9 mouse cellular contexts compared by ENCODE assay signal in genomic region chr4:138272011-138272997, GRCm38 (mm10). TPM values are rescaled to one million over a fixed set of nuclear protein-coding genes. Genes with fewer than 3 reads are reported as not detected.
DNase-seq lines count a peak whose midpoint lies in the region; ATAC-seq lines count a peak whose summit lies in the region.
"Had no signal": no experiment of that assay in that cellular context is flagged by ENCODE, and none has a peak within 500 bp of the region (broad histone marks: within the 10 kb centered on the region; RNA-seq: fewer than 3 reads in every experiment).

No protein-coding gene starts in this region.

- no peak for ATAC-seq in midbrain, embryonic 14.5 days (ENCODE audit: low FRiP score, low TSS enrichment)
- no peak for ATAC-seq in midbrain, embryonic 13.5 days

- no peaks in the 10 kb centered on the region for H3K36me3 ChIP-seq in midbrain, embryonic 14.5 days (ENCODE audit: control insufficient read depth, insufficient read depth, low read length)
- no peaks in the 10 kb centered on the region for H3K36me3 ChIP-seq in midbrain, embryonic 13.5 days

- no peak overlapping the region for H3K27ac ChIP-seq in midbrain, embryonic 14.5 days (replicated peaks; ENCODE audit: low read depth, low read length)
- H3K27ac ChIP-seq in midbrain, embryonic 13.5 days: no peak overlapping the region

- no peaks in the 10 kb centered on the region for H3K9me3 ChIP-seq in midbrain, embryonic 14.5 days (ENCODE audit: control insufficient read depth, low read length)
- no peaks in the 10 kb centered on the region for H3K9me3 ChIP-seq in midbrain, embryonic 13.5 days

- no peak overlapping the region for H3K4me2 ChIP-seq in midbrain, embryonic 14.5 days (ENCODE audit: low read length)
- H3K4me2 ChIP-seq in midbrain, embryonic 13.5 days (replicated peaks): no peak overlapping the region

- no peaks in the 10 kb centered on the region for H3K27me3 ChIP-seq in midbrain, embryonic 14.5 days (ENCODE audit: control insufficient read depth, insufficient read depth, low read length)
- H3K27me3 ChIP-seq in midbrain, embryonic 13.5 days: no peaks in the 10 kb centered on the region

- H3K4me3 ChIP-seq in midbrain, embryonic 14.5 days (replicated peaks; ENCODE audit: low read depth, low read length): no peak overlapping the region
- no peak overlapping the region for H3K4me3 ChIP-seq in midbrain, embryonic 13.5 days (replicated peaks)

- 63% methylated on average over 14 of the region's 14 CpGs for WGBS in midbrain, embryonic 14.5 days
- 71% methylated on average over 14 of the region's 14 CpGs for whole genome bisulfite sequencing in midbrain, embryonic 13.5 days

- peak; percentile 34 to 48 for DNase-seq in cerebellum, postnatal 10 days
- DNase-seq in cerebellum, adult 9-10 months: no peak
- DNase-seq in midbrain, embryonic 14.5 days: peak; percentile 62
- DNase-seq in left cerebral cortex, adult 8-10 months (ENCODE audit: low spot score in 2 of 2): peak; percentile 46 to 82
- DNase-seq in right cerebral cortex, postnatal 36 days (ENCODE audit: low spot score in 2 of 2): peak; percentile 67 to 75
- DNase-seq in cerebellum, postnatal 25 days: no peak
- DNase-seq in thymus, postnatal 0 days (ENCODE audit: low spot score): no peak

- no peaks in the 10 kb centered on the region for H3K4me1 ChIP-seq in midbrain, embryonic 14.5 days (ENCODE audit: control insufficient read depth, insufficient read depth, low read length)
- H3K4me1 ChIP-seq in midbrain, embryonic 13.5 days (replicated peaks): 0 out of 2 replicates have a peak, but pooled peaks cover 4% of the 10 kb centered on the region

- H3K9ac ChIP-seq in midbrain, embryonic 14.5 days (replicated peaks; ENCODE audit: low read length): no peak overlapping the region; the same call in 1 of the 2 replicates
- no peak overlapping the region for H3K9ac ChIP-seq in midbrain, embryonic 13.5 days (replicated peaks)

RNA-seq across cellular contexts. Expression of gene Kif17, which starts 22.1 kb away (rescaled TPM):
- polyA plus RNA-seq in midbrain, embryonic 14.5 days (2014; fragmentation: Nextera tagmentation; extraction: Ambion mirVana): 2.5 and 2.9 TPM in 2 replicates
- 1.4 and 1.5 TPM in 2 replicates for polyA plus RNA-seq in midbrain, embryonic 13.5 days (2015; fragmentation: Nextera tagmentation; extraction: Ambion mirVana)
- total RNA-seq in left cerebral cortex, adult 8-10 months (2022): 10 to 100 TPM; 28.1 to 33.2 (median 31.7) TPM
- 0.60 and 0.78 TPM in 2 replicates for polyA plus RNA-seq in thymus, postnatal 0 days (2015; fragmentation: Nextera tagmentation; extraction: Ambion mirVana)
- total RNA-seq: neutrophil, adult 5-6 weeks had no signal

RNA-seq across cellular contexts. Expression of gene Sh2d5, which starts 22.1 kb away (rescaled TPM):
- polyA plus RNA-seq in midbrain, embryonic 14.5 days (2014; fragmentation: Nextera tagmentation; extraction: Ambion mirVana): 7.7 and 9.4 TPM in 2 replicates
- polyA plus RNA-seq in midbrain, embryonic 13.5 days (2015; fragmentation: Nextera tagmentation; extraction: Ambion mirVana): 7.0 and 8.5 TPM in 2 replicates
- 10 to 100 TPM; 75.0 to 83.6 (median 79.2) TPM for total RNA-seq in left cerebral cortex, adult 8-10 months (2022)
- polyA plus RNA-seq in thymus, postnatal 0 days (2015; fragmentation: Nextera tagmentation; extraction: Ambion mirVana): 0.61 and 0.66 TPM in 2 replicates

RNA-seq across cellular contexts. Expression of gene Ddost, which starts 32.2 kb away (rescaled TPM):
- polyA plus RNA-seq in midbrain, embryonic 14.5 days (2014; fragmentation: Nextera tagmentation; extraction: Ambion mirVana): 177 and 184 TPM in 2 replicates
- 192 and 200 TPM in 2 replicates for polyA plus RNA-seq in midbrain, embryonic 13.5 days (2015; fragmentation: Nextera tagmentation; extraction: Ambion mirVana)
- 100 to 1,000 TPM in 1 of 4 experiments, 10 to 100 TPM in 3; 92.1 to 102 (median 93.0) TPM for total RNA-seq in left cerebral cortex, adult 8-10 months (2022)
- polyA plus RNA-seq in thymus, postnatal 0 days (2015; fragmentation: Nextera tagmentation; extraction: Ambion mirVana): 196 and 200 TPM in 2 replicates

RNA-seq across cellular contexts. Expression of gene Pink1, which starts 53.8 kb away (rescaled TPM):
- polyA plus RNA-seq in midbrain, embryonic 14.5 days (2014; fragmentation: Nextera tagmentation; extraction: Ambion mirVana): 54.1 and 74.7 TPM in 2 replicates
- 79.8 and 89.2 TPM in 2 replicates for polyA plus RNA-seq in midbrain, embryonic 13.5 days (2015; fragmentation: Nextera tagmentation; extraction: Ambion mirVana)
- 100 to 1,000 TPM; 329 to 369 (median 363) TPM for total RNA-seq in left cerebral cortex, adult 8-10 months (2022)
- polyA plus RNA-seq in thymus, postnatal 0 days (2015; fragmentation: Nextera tagmentation; extraction: Ambion mirVana): 74.3 and 98.4 TPM in 2 replicates

RNA-seq across cellular contexts. Expression of gene Hp1bp3, which starts 56.2 kb away (rescaled TPM):
- 257 and 278 TPM in 2 replicates for polyA plus RNA-seq in midbrain, embryonic 14.5 days (2014; fragmentation: Nextera tagmentation; extraction: Ambion mirVana)
- polyA plus RNA-seq in midbrain, embryonic 13.5 days (2015; fragmentation: Nextera tagmentation; extraction: Ambion mirVana): 229 and 255 TPM in 2 replicates
- total RNA-seq in left cerebral cortex, adult 8-10 months (2022): 100 to 1,000 TPM; 206 to 215 (median 214) TPM
- polyA plus RNA-seq in thymus, postnatal 0 days (2015; fragmentation: Nextera tagmentation; extraction: Ambion mirVana): 155 and 173 TPM in 2 replicates

Comparison
In these comparisons a context has a peak if more than half of its experiments do, and no peak if none do; other contexts are left out.
1. DNase-seq: peak in cerebellum, postnatal 10 days (2 of 2), midbrain, embryonic 14.5 days (single experiment), left cerebral cortex, adult 8-10 months (2 of 2) and right cerebral cortex, postnatal 36 days (2 of 2); none in cerebellum, adult 9-10 months (single experiment), cerebellum, postnatal 25 days (0 of 2) and thymus, postnatal 0 days (single experiment).